In genomic region chr17:57229851-57230727, GRCm38 (mm10) we compare ENCODE assay signal across 23 mouse cellular contexts. TPM values are rescaled to one million over a fixed set of nuclear protein-coding genes. Genes with fewer than 3 reads are reported as not detected.
DNase-seq lines count a peak whose midpoint lies in the region; ATAC-seq and TF ChIP-seq lines count a peak whose summit lies in the region.
"Had no signal": no experiment of that assay in that cellular context is flagged by ENCODE, and none has a peak within 500 bp of the region (broad histone marks: within the 10 kb centered on the region; RNA-seq: fewer than 3 reads in every experiment).

No protein-coding gene starts in this region.

- H3K4me3 ChIP-seq in lung, postnatal 0 days (ENCODE audit: low read depth, low read length) = no peak overlapping the region
- no peak overlapping the region for H3K4me3 ChIP-seq in brown adipose tissue, adult 24 weeks (ENCODE audit: insufficient read depth, low read depth, low read length)
- no peak overlapping the region for H3K4me3 ChIP-seq in stomach, postnatal 0 days (ENCODE audit: low read depth, low read length)
- H3K4me3 ChIP-seq: forebrain, embryonic 12.5 days; heart, embryonic 10.5 days; hindbrain, embryonic 13.5 days had no signal

- H3K27ac ChIP-seq in lung, postnatal 0 days (ENCODE audit: low read length) = peak overlapping the region; percentile 32; the same call in 1 of the 2 replicates
- peak overlapping the region; percentile 72 for H3K27ac ChIP-seq in brown adipose tissue, adult 24 weeks (replicated peaks; ENCODE audit: low read depth, low read length)
- no peak overlapping the region for H3K27ac ChIP-seq in stomach, postnatal 0 days (replicated peaks)
- H3K27ac ChIP-seq: forebrain, embryonic 12.5 days; heart, embryonic 10.5 days; hindbrain, embryonic 13.5 days; macrophage had no signal

- H3K36me3 ChIP-seq in lung, postnatal 0 days (ENCODE audit: insufficient read depth, low read length) = no peaks in the 10 kb centered on the region
- H3K36me3 ChIP-seq in stomach, postnatal 0 days (ENCODE audit: control insufficient read depth, insufficient read depth, low read length) = peaks cover 2% of the 10 kb centered on the region; the same call in 1 of the 2 replicates

- H3K9ac ChIP-seq in lung, postnatal 0 days (replicated peaks; ENCODE audit: low read depth) = no peak overlapping the region
- H3K9ac ChIP-seq in stomach, postnatal 0 days (ENCODE audit: low read length) = no peak overlapping the region
- H3K9ac ChIP-seq: forebrain, embryonic 12.5 days; hindbrain, embryonic 13.5 days had no signal

- 71% methylated on average over 15 of the region's 15 CpGs for WGBS in lung, postnatal 0 days
- 78% methylated on average over 15 of the region's 15 CpGs for WGBS in stomach, postnatal 0 days

- 0 out of 2 replicates have a peak, but pooled peaks cover 10% of the 10 kb centered on the region for H3K4me1 ChIP-seq in lung, postnatal 0 days (ENCODE audit: insufficient read depth, low read depth, low read length)
- peaks cover 10% of the 10 kb centered on the region for H3K4me1 ChIP-seq in brown adipose tissue, adult 24 weeks (ENCODE audit: control insufficient read depth, insufficient read depth, insufficient read length, low read length)
- H3K4me1 ChIP-seq in stomach, postnatal 0 days (replicated peaks; ENCODE audit: control insufficient read depth, insufficient read depth) = peaks cover 4% of the 10 kb centered on the region
- H3K4me1 ChIP-seq: forebrain, embryonic 12.5 days had no signal

- no peak for ATAC-seq in lung, postnatal 0 days
- ATAC-seq in neutrophil, adult 5-6 weeks (ENCODE audit: extremely low read depth, insufficient number of reproducible peaks, low FRiP score, poor library complexity, severe bottlenecking) = peak; percentile 14; the same call in 1 of the 2 replicates
- no peak for ATAC-seq in stomach, postnatal 0 days (ENCODE audit: low FRiP score, low TSS enrichment)
- ATAC-seq: activated CD4-positive, CD25-positive, alpha-beta regulatory T cell, adult 4 months; inflammation-experienced regulatory T-cells, adult 6 months; Patski had no signal

- no peak overlapping the region for H3K4me2 ChIP-seq in lung, postnatal 0 days (replicated peaks; ENCODE audit: low read depth, low read length)
- H3K4me2 ChIP-seq in stomach, postnatal 0 days (replicated peaks; ENCODE audit: low read depth) = no peak overlapping the region
- H3K4me2 ChIP-seq: forebrain, embryonic 12.5 days; hindbrain, embryonic 13.5 days; midbrain, embryonic 11.5 days had no signal

- no peak for TF ChIP-seq EP300 in lung, postnatal 0 days (IDR thresholded peaks at IDR 0.05)
- TF ChIP-seq EP300 in stomach, postnatal 0 days (optimal IDR thresholded peaks at IDR 0.05) = no peak

- H3K9me3 ChIP-seq in lung, postnatal 0 days (ENCODE audit: low read length) = no peaks in the 10 kb centered on the region
- H3K9me3 ChIP-seq in stomach, postnatal 0 days (ENCODE audit: control insufficient read depth, low read length) = no peaks in the 10 kb centered on the region
- H3K9me3 ChIP-seq: forebrain, embryonic 12.5 days; heart, embryonic 10.5 days; hindbrain, embryonic 13.5 days had no signal

- no peaks in the 10 kb centered on the region for H3K27me3 ChIP-seq in lung, postnatal 0 days (replicated peaks; ENCODE audit: insufficient read depth, low read length)
- H3K27me3 ChIP-seq in stomach, postnatal 0 days (ENCODE audit: control insufficient read depth, insufficient read depth, low read length) = no peaks in the 10 kb centered on the region
- H3K27me3 ChIP-seq: forebrain, embryonic 12.5 days; Patski had no signal

- DNase-seq in heart, adult 11 months = peak; percentile 93
- DNase-seq in heart, postnatal 4 days = no peak
- DNase-seq in lung, postnatal 0 days (ENCODE audit: low spot score) = no peak
- no peak for DNase-seq in lung, postnatal 10 days
- no peak for DNase-seq in stomach, postnatal 0 days (ENCODE audit: low spot score)
- DNase-seq in cerebellum, adult 18-20 months = no peak
- DNase-seq: cerebellum, adult 8-10 months; gastrocnemius, postnatal 14 days; heart, postnatal 10 days; right cerebral cortex, postnatal 4 days; thymus, postnatal 25 days had no signal

- no peak for TF ChIP-seq CTCF in lung, postnatal 0 days (IDR thresholded peaks at IDR 0.05)
- no peak for TF ChIP-seq CTCF in stomach, postnatal 0 days (IDR thresholded peaks at IDR 0.05; ENCODE audit: low read depth)

RNA-seq across cellular contexts. Expression of gene C3, which starts 2.2 kb away (rescaled TPM):
- total RNA-seq in heart, postnatal 4 days (2021) = 10 to 100 TPM; 60.1 to 79.6 TPM
- 50.2 and 55.0 TPM in 2 replicates for polyA plus RNA-seq in lung, postnatal 0 days (2015; fragmentation: Nextera tagmentation; extraction: Ambion mirVana)
- 266 and 361 TPM in 2 replicates for polyA plus RNA-seq in brown adipose tissue, adult 24 weeks (2012; ENCODE audit: insufficient read depth, insufficient read length, missing spikeins)
- total RNA-seq in neutrophil, adult 5-6 weeks (2017) = 164 TPM in 2 replicates
- 9.3 and 9.8 TPM in 2 replicates for polyA plus RNA-seq in stomach, postnatal 0 days (2015; fragmentation: Nextera tagmentation; extraction: Ambion mirVana)

RNA-seq across cellular contexts. Expression of gene Gpr108, which starts 18.2 kb away (rescaled TPM):
- 10 to 100 TPM; 19.5 to 20.4 TPM for total RNA-seq in heart, postnatal 4 days (2021)
- polyA plus RNA-seq in lung, postnatal 0 days (2015; fragmentation: Nextera tagmentation; extraction: Ambion mirVana) = 48.4 and 48.8 TPM in 2 replicates
- polyA plus RNA-seq in brown adipose tissue, adult 24 weeks (2012; ENCODE audit: insufficient read depth, insufficient read length, missing spikeins) = 36.4 and 36.6 TPM in 2 replicates
- total RNA-seq in neutrophil, adult 5-6 weeks (2017) = 26.2 and 34.1 TPM in 2 replicates
- polyA plus RNA-seq in stomach, postnatal 0 days (2015; fragmentation: Nextera tagmentation; extraction: Ambion mirVana) = 48.0 and 52.4 TPM in 2 replicates

RNA-seq across cellular contexts. Expression of gene Trip10, which starts 19.2 kb away (rescaled TPM):
- total RNA-seq in heart, postnatal 4 days (2021) = 10 to 100 TPM; 45.6 to 46.9 TPM
- polyA plus RNA-seq in lung, postnatal 0 days (2015; fragmentation: Nextera tagmentation; extraction: Ambion mirVana) = 46.4 and 58.9 TPM in 2 replicates
- polyA plus RNA-seq in brown adipose tissue, adult 24 weeks (2012; ENCODE audit: insufficient read depth, insufficient read length, missing spikeins) = 20.4 and 30.0 TPM in 2 replicates
- 3.4 and 4.1 TPM in 2 replicates for total RNA-seq in neutrophil, adult 5-6 weeks (2017)
- 27.5 and 29.9 TPM in 2 replicates for polyA plus RNA-seq in stomach, postnatal 0 days (2015; fragmentation: Nextera tagmentation; extraction: Ambion mirVana)

RNA-seq across cellular contexts. Expression of gene Tnfsf14, which starts 36.1 kb away (rescaled TPM):
- not detected for total RNA-seq in heart, postnatal 4 days (2021)
- 0.50 and 0.73 TPM in 2 replicates for polyA plus RNA-seq in lung, postnatal 0 days (2015; fragmentation: Nextera tagmentation; extraction: Ambion mirVana)
- polyA plus RNA-seq in brown adipose tissue, adult 24 weeks (2012; ENCODE audit: insufficient read depth, insufficient read length, missing spikeins) = not detected in 2 replicates
- 79.1 and 86.9 TPM in 2 replicates for total RNA-seq in neutrophil, adult 5-6 weeks (2017)
- 0.05 TPM in 1 of 2 replicates, not detected in the other for polyA plus RNA-seq in stomach, postnatal 0 days (2015; fragmentation: Nextera tagmentation; extraction: Ambion mirVana)
- total RNA-seq: gastrocnemius, postnatal 14 days; heart, postnatal 10 days; left cerebral cortex, adult 18-20 months; left cerebral cortex, postnatal 36 days had no signal
- polyA plus RNA-seq: Patski had no signal

RNA-seq across cellular contexts. Expression of gene Vav1, which starts 48.8 kb away (rescaled TPM):
- total RNA-seq in heart, postnatal 4 days (2021) = 1 to 10 TPM; 1.0 to 1.4 TPM
- polyA plus RNA-seq in lung, postnatal 0 days (2015; fragmentation: Nextera tagmentation; extraction: Ambion mirVana) = 4.8 and 5.4 TPM in 2 replicates
- 1.3 and 1.5 TPM in 2 replicates for polyA plus RNA-seq in brown adipose tissue, adult 24 weeks (2012; ENCODE audit: insufficient read depth, insufficient read length, missing spikeins)
- total RNA-seq in neutrophil, adult 5-6 weeks (2017) = 373 and 377 TPM in 2 replicates
- 1.4 and 1.6 TPM in 2 replicates for polyA plus RNA-seq in stomach, postnatal 0 days (2015; fragmentation: Nextera tagmentation; extraction: Ambion mirVana)
- polyA plus RNA-seq: Patski had no signal
